Mouse (Mus musculus): ENCODE data around the gene Plxna4. TPM values are rescaled to one million over a fixed set of nuclear protein-coding genes. Genes with fewer than 3 reads are reported as not detected.

Gene Plxna4
- polyA plus RNA-seq, 1 experiment: 0.67 TPM

GRCm38 (mm10) chr6:32585211-32585610 is 2.8 kb downstream of the Plxna4 start:
- H3K27ac ChIP-seq (ENCODE audit: insufficient read depth, low read depth, low read length): no peak overlapping the region
- TF ChIP-seq CTCF (IDR thresholded peaks at IDR 0.05; ENCODE audit: extremely low read depth, insufficient read length, insufficient replicate concordance, low read depth, low read length) (no peak), POLR2A (IDR thresholded peaks at IDR 0.05; ENCODE audit: low read depth, low read length) (no peak)
- WGBS: 52% methylated on average over 3 of the region's 3 CpGs
- H3K27me3 ChIP-seq (ENCODE audit: control insufficient read depth, insufficient read depth, low read length): peaks cover 31% of the 10 kb centered on the region
- no peak overlapping the region for H3K4me3 ChIP-seq (ENCODE audit: low read depth, low read length)
- peaks cover 8% of the 10 kb centered on the region for H3K4me1 ChIP-seq (ENCODE audit: control insufficient read depth, insufficient read depth, insufficient read length, low read length)
- H3K36me3 ChIP-seq (ENCODE audit: control insufficient read depth, insufficient read depth, low read length): no peaks in the 10 kb centered on the region

DNA sequence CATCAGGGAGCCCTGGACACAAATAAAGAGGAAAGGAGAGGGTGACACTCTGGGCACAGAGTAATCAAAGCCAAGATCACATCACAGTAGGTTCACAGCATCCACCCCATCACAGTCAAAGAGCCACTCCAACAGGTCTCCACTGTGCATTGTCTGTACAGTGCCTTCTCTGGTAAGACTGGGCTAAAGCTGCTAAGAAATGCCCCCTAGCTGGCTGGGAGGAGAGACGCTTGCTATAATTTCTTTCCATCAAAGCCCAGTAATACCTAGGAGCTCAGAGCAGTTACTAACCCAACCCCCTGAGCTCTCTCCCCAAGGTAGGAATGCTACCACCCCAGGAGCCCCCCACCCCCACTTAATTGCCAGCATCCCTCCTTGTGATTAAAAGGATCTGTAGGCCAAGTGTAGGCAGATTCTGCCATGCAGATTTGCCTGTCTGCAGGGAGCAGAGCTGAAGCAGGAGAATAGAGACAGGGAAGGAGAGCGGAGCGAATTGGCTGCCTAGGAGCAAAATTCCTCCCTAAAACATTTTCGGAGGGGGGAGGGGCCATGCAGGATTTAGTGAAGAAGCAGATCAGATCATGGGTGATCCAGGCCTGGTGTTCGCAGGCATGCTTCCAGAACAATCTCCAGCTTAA is 3.6 kb downstream of the Plxna4 start:
- WGBS: 44% methylated on average over 5 of the region's 5 CpGs
- Histone ChIP-seq H3K4me3 (ENCODE audit: low read depth, low read length) (no peak overlapping the region), H3K27me3 (ENCODE audit: control insufficient read depth, insufficient read depth, low read length) (peaks cover 31% of the 10 kb centered on the region), H3K27ac (ENCODE audit: insufficient read depth, low read depth, low read length) (no peak overlapping the region), H3K36me3 (ENCODE audit: control insufficient read depth, insufficient read depth, low read length) (no peaks in the 10 kb centered on the region), H3K4me1 (ENCODE audit: control insufficient read depth, insufficient read depth, insufficient read length, low read length) (peaks cover 8% of the 10 kb centered on the region)
- TF ChIP-seq POLR2A (IDR thresholded peaks at IDR 0.05; ENCODE audit: low read depth, low read length) (no peak), CTCF (IDR thresholded peaks at IDR 0.05; ENCODE audit: extremely low read depth, insufficient read length, insufficient replicate concordance, low read depth, low read length) (no peak)

DNA sequence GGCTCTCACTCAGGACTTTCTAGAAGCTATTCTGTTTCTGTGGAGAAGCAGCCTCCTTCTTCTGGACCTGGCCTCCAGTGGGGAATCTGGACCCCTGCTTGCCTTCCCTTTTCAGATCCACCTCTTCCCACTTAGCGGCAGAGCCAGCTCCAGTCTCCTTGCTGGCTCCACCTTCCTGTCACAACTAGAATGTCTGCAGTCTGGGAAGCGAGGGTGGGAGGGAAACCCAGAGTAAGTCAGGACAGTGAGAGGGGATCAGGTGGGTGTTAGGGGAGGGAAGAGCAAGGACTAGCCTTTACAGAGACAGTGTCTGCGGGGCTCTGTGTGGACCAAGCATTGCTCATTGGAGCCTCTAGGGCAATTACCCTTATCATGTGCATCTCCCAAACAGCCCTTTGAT is 4.4 kb downstream of the Plxna4 start:
- Histone ChIP-seq H3K27ac (ENCODE audit: insufficient read depth, low read depth, low read length) (no peak overlapping the region), H3K27me3 (ENCODE audit: control insufficient read depth, insufficient read depth, low read length) (peaks cover 29% of the 10 kb centered on the region), H3K4me3 (ENCODE audit: low read depth, low read length) (no peak overlapping the region), H3K36me3 (ENCODE audit: control insufficient read depth, insufficient read depth, low read length) (no peaks in the 10 kb centered on the region), H3K4me1 (ENCODE audit: control insufficient read depth, insufficient read depth, insufficient read length, low read length) (peaks cover 8% of the 10 kb centered on the region)
- no peak for TF ChIP-seq CTCF (IDR thresholded peaks at IDR 0.05; ENCODE audit: extremely low read depth, insufficient read length, insufficient replicate concordance, low read depth, low read length)
- no peak for TF ChIP-seq POLR2A (IDR thresholded peaks at IDR 0.05; ENCODE audit: low read depth, low read length)
- WGBS: 9% methylated on average over 3 of the region's 3 CpGs

DNA sequence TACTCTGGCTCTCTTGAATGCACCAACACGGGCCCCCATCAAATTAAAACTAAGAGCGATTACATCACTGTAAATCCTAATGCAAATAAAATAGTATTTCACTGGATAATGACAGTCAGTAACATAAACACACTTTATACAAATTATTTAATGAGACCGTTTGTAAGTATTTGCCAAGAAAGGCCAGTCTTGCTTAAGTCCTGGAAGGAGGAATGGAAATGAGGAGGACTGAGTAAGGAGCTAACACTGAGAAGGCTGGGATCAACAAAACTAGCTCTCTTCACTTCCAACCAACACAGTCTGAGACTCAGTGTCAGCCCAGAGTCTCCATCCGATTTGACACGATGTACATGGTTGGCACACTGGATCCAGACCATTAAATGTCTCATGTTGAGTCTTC is 16.5 kb downstream of the Plxna4 start:
- TF ChIP-seq POLR2A (IDR thresholded peaks at IDR 0.05; ENCODE audit: low read depth, low read length) (no peak), CTCF (IDR thresholded peaks at IDR 0.05; ENCODE audit: extremely low read depth, insufficient read length, insufficient replicate concordance, low read depth, low read length) (no peak)
- Histone ChIP-seq H3K27me3 (ENCODE audit: control insufficient read depth, insufficient read depth, low read length) (no peaks in the 10 kb centered on the region; the same call in 1 of the 2 replicates), H3K27ac (ENCODE audit: insufficient read depth, low read depth, low read length) (no peak overlapping the region), H3K4me3 (ENCODE audit: low read depth, low read length) (no peak overlapping the region), H3K36me3 (ENCODE audit: control insufficient read depth, insufficient read depth, low read length) (no peaks in the 10 kb centered on the region), H3K4me1 (ENCODE audit: control insufficient read depth, insufficient read depth, insufficient read length, low read length) (no peaks in the 10 kb centered on the region)
- 75% methylated on average over 5 of the region's 5 CpGs for WGBS

- H3K36me3 ChIP-seq (ENCODE audit: control insufficient read depth, insufficient read depth, low read length): no peaks in the 10 kb centered on the region
- H3K27ac ChIP-seq (ENCODE audit: insufficient read depth, low read depth, low read length): no peak overlapping the region
- H3K27me3 ChIP-seq (ENCODE audit: control insufficient read depth, insufficient read depth, low read length): no peaks in the 10 kb centered on the region; the same call in 1 of the 2 replicates
- no peak for TF ChIP-seq CTCF (IDR thresholded peaks at IDR 0.05; ENCODE audit: extremely low read depth, insufficient read length, insufficient replicate concordance, low read depth, low read length)
- TF ChIP-seq POLR2A (IDR thresholded peaks at IDR 0.05; ENCODE audit: low read depth, low read length): no peak
- 29% methylated on average over 3 of the region's 3 CpGs for WGBS
- no peak overlapping the region for H3K4me3 ChIP-seq (ENCODE audit: low read depth, low read length)
- no peaks in the 10 kb centered on the region for H3K4me1 ChIP-seq (ENCODE audit: control insufficient read depth, insufficient read depth, insufficient read length, low read length)
Observed at GRCm38 (mm10) chr6:32570445-32570844, 17.5 kb downstream of the Plxna4 start.

DNA sequence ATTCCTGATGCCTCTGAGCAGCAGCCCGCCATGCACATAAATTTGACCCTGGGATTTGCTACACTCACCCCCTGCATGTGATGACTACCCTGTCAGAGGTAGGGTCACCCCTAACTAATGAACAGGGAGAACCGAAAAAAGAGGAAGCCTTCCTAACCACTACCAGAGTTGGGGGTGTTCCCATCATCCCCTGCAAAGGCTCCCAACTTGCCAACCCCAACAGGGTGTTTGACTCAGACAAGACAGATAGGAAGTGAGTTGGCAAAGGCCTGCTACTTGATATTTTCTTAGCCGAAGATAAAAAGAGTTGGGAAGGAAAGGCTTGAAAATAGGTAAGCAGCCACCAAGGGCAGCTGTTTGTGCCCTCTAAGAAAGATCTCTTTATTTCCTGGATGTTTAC is 18.1 kb downstream of the Plxna4 start:
- TF ChIP-seq POLR2A (IDR thresholded peaks at IDR 0.05; ENCODE audit: low read depth, low read length) (no peak), CTCF (IDR thresholded peaks at IDR 0.05; ENCODE audit: extremely low read depth, insufficient read length, insufficient replicate concordance, low read depth, low read length) (no peak)
- WGBS: 80% methylated on average over 3 of the region's 3 CpGs
- Histone ChIP-seq H3K4me3 (ENCODE audit: low read depth, low read length) (no peak overlapping the region), H3K27ac (ENCODE audit: insufficient read depth, low read depth, low read length) (no peak overlapping the region), H3K36me3 (ENCODE audit: control insufficient read depth, insufficient read depth, low read length) (no peaks in the 10 kb centered on the region), H3K4me1 (ENCODE audit: control insufficient read depth, insufficient read depth, insufficient read length, low read length) (no peaks in the 10 kb centered on the region), H3K27me3 (ENCODE audit: control insufficient read depth, insufficient read depth, low read length) (no peaks in the 10 kb centered on the region)

GRCm38 (mm10) chr6:32546915-32547314 is 41.1 kb downstream of the Plxna4 start:
- no peak overlapping the region for H3K27ac ChIP-seq (ENCODE audit: insufficient read depth, low read depth, low read length)
- no peak for TF ChIP-seq POLR2A (IDR thresholded peaks at IDR 0.05; ENCODE audit: low read depth, low read length)
- TF ChIP-seq CTCF (IDR thresholded peaks at IDR 0.05; ENCODE audit: extremely low read depth, insufficient read length, insufficient replicate concordance, low read depth, low read length): no peak
- WGBS: 94% methylated on average over 1 of the region's 1 CpGs
- no peaks in the 10 kb centered on the region for H3K4me1 ChIP-seq (ENCODE audit: control insufficient read depth, insufficient read depth, insufficient read length, low read length)
- no peaks in the 10 kb centered on the region for H3K36me3 ChIP-seq (ENCODE audit: control insufficient read depth, insufficient read depth, low read length)
- no peak overlapping the region for H3K4me3 ChIP-seq (ENCODE audit: low read depth, low read length)
- H3K27me3 ChIP-seq (ENCODE audit: control insufficient read depth, insufficient read depth, low read length): no peaks in the 10 kb centered on the region
